Mouse (Mus musculus) colon, adult 2 months (tissue): ENCODE measurements around the gene Gm6588. TPM values are rescaled to one million over a fixed set of nuclear protein-coding genes. Genes with fewer than 3 reads are reported as not detected.

Experiments used
- polyA plus RNA-seq: library from polyadenylated mRNA; depleted of rRNA; stranded (reverse); fragments of >200 nt; gene quantifications from 2 replicates; pipeline ENCODE4 v1.2.3, GENCODE M21; 2012; rRNA removed

Gene Gm6588
- not detected in 2 replicates for polyA plus RNA-seq

GRCm38 (mm10) chr5:112448747-112449440 lies at the start of gene Gm6588:
TSS of gene Gm6588 (plus strand) at chr5:112449426.

Other genes starting within 250 kb of the Gm6588 start
- 0.88 and 1.3 TPM in 2 replicates for gene Cryba4, start 196.9 kb upstream of the Gm6588 start, polyA plus RNA-seq
- 0.81 TPM in 1 of 2 replicates, not detected in the other for gene Crybb1, start 193.6 kb upstream of the Gm6588 start, polyA plus RNA-seq
- 49.0 and 50.6 TPM in 2 replicates for gene Tpst2, start 172.7 kb upstream of the Gm6588 start, polyA plus RNA-seq
- gene Tfip11, start 123.1 kb upstream of the Gm6588 start, polyA plus RNA-seq = 41.7 and 44.2 TPM in 2 replicates
- gene Srrd, start 106.4 kb upstream of the Gm6588 start, polyA plus RNA-seq = 34.6 and 39.1 TPM in 2 replicates
- 65.7 and 69.9 TPM in 2 replicates for gene Hps4, start 106.3 kb upstream of the Gm6588 start, polyA plus RNA-seq
- gene Gm6583, start 93.4 kb upstream of the Gm6588 start, polyA plus RNA-seq = not detected in 2 replicates
- gene Asphd2, start 54.6 kb upstream of the Gm6588 start, polyA plus RNA-seq = 3.5 and 5.5 TPM in 2 replicates
- gene Sez6l, start 127.8 kb downstream of the Gm6588 start, polyA plus RNA-seq = 1.1 TPM in 2 replicates